Mouse (Mus musculus): ENCODE measurements around the gene Jtb. TPM values are rescaled to one million over a fixed set of nuclear protein-coding genes. Genes with fewer than 3 reads are reported as not detected.

Jtb gene
- polyA plus RNA-seq, 1 experiment: 91.7 TPM

- peaks cover 21% of the 10 kb centered on the region for H3K36me3 ChIP-seq (ENCODE audit: control insufficient read depth, insufficient read depth, low read length)
- H3K27ac ChIP-seq (ENCODE audit: control insufficient read depth, insufficient read depth, low read length): no peak overlapping the region; the same call in 1 of the 2 replicates
- H3K27me3 ChIP-seq (ENCODE audit: control insufficient read depth, insufficient read depth, low read length): no peaks in the 10 kb centered on the region
- peak; percentile 40 for DNase-seq
- TF ChIP-seq POLR2A (IDR thresholded peaks at IDR 0.05; ENCODE audit: control insufficient read depth, extremely low read depth, insufficient read depth, low read length, poor library complexity): no peak
- TF ChIP-seq CTCF (IDR thresholded peaks at IDR 0.05; ENCODE audit: borderline replicate concordance, control insufficient read depth, extremely low read depth, insufficient read depth, low read length, poor library complexity): no peak
- WGBS: 54% methylated on average over 20 of the region's 20 CpGs
- H3K4me1 ChIP-seq (replicated peaks; ENCODE audit: control insufficient read depth, insufficient read depth, low read length): peaks cover 12% of the 10 kb centered on the region
- H3K4me3 ChIP-seq (ENCODE audit: control insufficient read depth, insufficient read depth, low read length): peak overlapping the region; percentile 6; the same call in 1 of the 2 replicates
Observed at GRCm38 (mm10) chr3:90266901-90267775, 35.7 kb downstream of the Jtb start.

- WGBS: 99% methylated on average over 11 of the region's 11 CpGs
Observed at GRCm38 (mm10) chr3:90268190-90268589, 36.8 kb downstream of the Jtb start.

DNA sequence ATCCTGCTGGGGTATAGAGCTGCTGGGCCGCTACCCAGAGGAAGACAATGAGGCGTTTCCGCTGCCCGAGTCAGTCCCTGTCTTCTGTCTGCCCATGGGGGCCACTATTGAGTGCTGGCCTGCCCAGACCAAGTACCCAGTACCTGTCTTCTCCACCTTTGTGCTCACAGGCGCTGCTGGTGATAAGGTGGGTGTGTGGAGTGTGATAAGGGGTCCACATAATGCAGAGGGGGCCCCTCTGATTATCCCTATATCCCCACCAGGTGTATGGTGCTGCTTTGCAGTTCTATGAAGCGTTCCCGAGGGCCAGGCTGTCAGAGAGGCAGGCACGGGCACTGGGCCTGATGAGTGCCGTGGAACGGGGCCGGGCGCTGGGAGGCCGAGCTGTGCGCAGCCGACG is 37.6 kb downstream of the Jtb start:
- no peak for TF ChIP-seq CTCF (IDR thresholded peaks at IDR 0.05; ENCODE audit: borderline replicate concordance, control insufficient read depth, extremely low read depth, insufficient read depth, low read length, poor library complexity)
- H3K27me3 ChIP-seq (ENCODE audit: control insufficient read depth, insufficient read depth, low read length): no peaks in the 10 kb centered on the region
- no peak overlapping the region for H3K4me3 ChIP-seq (ENCODE audit: control insufficient read depth, insufficient read depth, low read length)
- peaks cover 12% of the 10 kb centered on the region for H3K4me1 ChIP-seq (replicated peaks; ENCODE audit: control insufficient read depth, insufficient read depth, low read length)
- no peak overlapping the region for H3K27ac ChIP-seq (ENCODE audit: control insufficient read depth, insufficient read depth, low read length)
- H3K36me3 ChIP-seq (ENCODE audit: control insufficient read depth, insufficient read depth, low read length): peaks cover 39% of the 10 kb centered on the region
- no peak for DNase-seq
- WGBS: 97% methylated on average over 16 of the region's 16 CpGs

More at GRCm38 (mm10) chr3:90268190-90268589, 36.8 kb downstream of the Jtb start:
- no peak overlapping the region for H3K4me3 ChIP-seq (ENCODE audit: control insufficient read depth, insufficient read depth, low read length)
- peaks cover 31% of the 10 kb centered on the region for H3K36me3 ChIP-seq (ENCODE audit: control insufficient read depth, insufficient read depth, low read length)
- no peaks in the 10 kb centered on the region for H3K27me3 ChIP-seq (ENCODE audit: control insufficient read depth, insufficient read depth, low read length)
- no peak for TF ChIP-seq CTCF (IDR thresholded peaks at IDR 0.05; ENCODE audit: borderline replicate concordance, control insufficient read depth, extremely low read depth, insufficient read depth, low read length, poor library complexity)
- TF ChIP-seq POLR2A (IDR thresholded peaks at IDR 0.05; ENCODE audit: control insufficient read depth, extremely low read depth, insufficient read depth, low read length, poor library complexity): no peak
- DNase-seq: no peak
- H3K4me1 ChIP-seq (replicated peaks; ENCODE audit: control insufficient read depth, insufficient read depth, low read length): peaks cover 12% of the 10 kb centered on the region
- no peak overlapping the region for H3K27ac ChIP-seq (ENCODE audit: control insufficient read depth, insufficient read depth, low read length)

GRCm38 (mm10) chr3:90270784-90271183 is 39.4 kb downstream of the Jtb start:
- TF ChIP-seq CTCF (IDR thresholded peaks at IDR 0.05; ENCODE audit: borderline replicate concordance, control insufficient read depth, extremely low read depth, insufficient read depth, low read length, poor library complexity) (no peak), POLR2A (IDR thresholded peaks at IDR 0.05; ENCODE audit: control insufficient read depth, extremely low read depth, insufficient read depth, low read length, poor library complexity) (no peak)
- DNase-seq: no peak
- H3K27me3 ChIP-seq (ENCODE audit: control insufficient read depth, insufficient read depth, low read length): no peaks in the 10 kb centered on the region
- no peak overlapping the region for H3K4me3 ChIP-seq (ENCODE audit: control insufficient read depth, insufficient read depth, low read length)
- 98% methylated on average over 8 of the region's 8 CpGs for WGBS
- H3K27ac ChIP-seq (ENCODE audit: control insufficient read depth, insufficient read depth, low read length): no peak overlapping the region
- peaks cover 57% of the 10 kb centered on the region for H3K36me3 ChIP-seq (ENCODE audit: control insufficient read depth, insufficient read depth, low read length)
- H3K4me1 ChIP-seq (replicated peaks; ENCODE audit: control insufficient read depth, insufficient read depth, low read length): peaks cover 10% of the 10 kb centered on the region

GRCm38 (mm10) chr3:90272170-90272569 is 40.8 kb downstream of the Jtb start:
- Histone ChIP-seq H3K4me1 (replicated peaks; ENCODE audit: control insufficient read depth, insufficient read depth, low read length) (peaks cover 9% of the 10 kb centered on the region), H3K27me3 (ENCODE audit: control insufficient read depth, insufficient read depth, low read length) (no peaks in the 10 kb centered on the region), H3K27ac (ENCODE audit: control insufficient read depth, insufficient read depth, low read length) (no peak overlapping the region), H3K4me3 (ENCODE audit: control insufficient read depth, insufficient read depth, low read length) (no peak overlapping the region), H3K36me3 (ENCODE audit: control insufficient read depth, insufficient read depth, low read length) (peaks cover 71% of the 10 kb centered on the region)
- no peak for TF ChIP-seq POLR2A (IDR thresholded peaks at IDR 0.05; ENCODE audit: control insufficient read depth, extremely low read depth, insufficient read depth, low read length, poor library complexity)
- TF ChIP-seq CTCF (IDR thresholded peaks at IDR 0.05; ENCODE audit: borderline replicate concordance, control insufficient read depth, extremely low read depth, insufficient read depth, low read length, poor library complexity): no peak
- WGBS: 94% methylated on average over 9 of the region's 9 CpGs
- no peak for DNase-seq

GRCm38 (mm10) chr3:90273855-90274254 is 42.5 kb downstream of the Jtb start:
- Histone ChIP-seq H3K4me1 (replicated peaks; ENCODE audit: control insufficient read depth, insufficient read depth, low read length) (no peaks in the 10 kb centered on the region), H3K27me3 (ENCODE audit: control insufficient read depth, insufficient read depth, low read length) (no peaks in the 10 kb centered on the region), H3K36me3 (ENCODE audit: control insufficient read depth, insufficient read depth, low read length) (peaks cover 87% of the 10 kb centered on the region), H3K27ac (ENCODE audit: control insufficient read depth, insufficient read depth, low read length) (no peak overlapping the region), H3K4me3 (ENCODE audit: control insufficient read depth, insufficient read depth, low read length) (no peak overlapping the region)
- TF ChIP-seq POLR2A (IDR thresholded peaks at IDR 0.05; ENCODE audit: control insufficient read depth, extremely low read depth, insufficient read depth, low read length, poor library complexity): no peak
- no peak for TF ChIP-seq CTCF (IDR thresholded peaks at IDR 0.05; ENCODE audit: borderline replicate concordance, control insufficient read depth, extremely low read depth, insufficient read depth, low read length, poor library complexity)
- WGBS: 97% methylated on average over 22 of the region's 22 CpGs
- no peak for DNase-seq
